Mouse (Mus musculus): ENCODE measurements around the gene Olfr283. TPM values are rescaled to one million over a fixed set of nuclear protein-coding genes. Genes with fewer than 3 reads are reported as not detected.

The Olfr283 gene
- total RNA-seq, 2 experiments from 2014 or later, result not detected

Other genes with a start within 250 kb of the Olfr283 start
- 10 to 100 TPM; 48.7 to 53.0 TPM for gene Asb8, start 215.3 kb downstream of the Olfr283 start, total RNA-seq (2021)
- gene Ccdc184, start 213.8 kb downstream of the Olfr283 start, total RNA-seq (2021), result 10 to 100 TPM; 10.9 to 12.4 TPM
- not detected for gene Olfr288, start 185.4 kb downstream of the Olfr283 start, total RNA-seq (2021)
- gene Gm44579, start 160.0 kb downstream of the Olfr283 start, total RNA-seq (2021), result under 1 TPM in 1 of 2 experiments, not detected in 1; 0.15 TPM
- gene Olfr287, start 159.9 kb downstream of the Olfr283 start, total RNA-seq (2021), result 1 to 10 TPM; 3.6 to 5.3 TPM
- gene Olfr286, start 146.5 kb downstream of the Olfr283 start, total RNA-seq (2021), result not detected
- gene H1fnt, start 123.7 kb downstream of the Olfr283 start, total RNA-seq (2021), result not detected
- 1 to 10 TPM; 5.9 to 6.8 TPM for gene Zfp641, start 84.8 kb downstream of the Olfr283 start, total RNA-seq (2021)
- gene Olfr285, start 63.6 kb downstream of the Olfr283 start, total RNA-seq (2021), result not detected
- gene Olfr284, start 40.0 kb downstream of the Olfr283 start, total RNA-seq (2021), result not detected
- not detected for gene Olfr282, start 50.3 kb upstream of the Olfr283 start, total RNA-seq (2021)
- gene Olfr281, start 71.6 kb upstream of the Olfr283 start, total RNA-seq (2021), result not detected
- not detected for gene OR5BS1P, start 89.0 kb upstream of the Olfr283 start, total RNA-seq (2021)
- gene Lalba, start 101.8 kb upstream of the Olfr283 start, total RNA-seq (2021), result not detected
- gene Olfr279, start 111.5 kb upstream of the Olfr283 start, total RNA-seq (2021), result under 1 TPM; 0.07 to 0.16 TPM
- 10 to 100 TPM; 59.5 to 59.7 TPM for gene Kansl2, start 153.3 kb upstream of the Olfr283 start, total RNA-seq (2021)
- gene Ccnt1, start 190.0 kb upstream of the Olfr283 start, total RNA-seq (2021), result 10 to 100 TPM; 40.1 to 45.0 TPM
- under 1 TPM in 1 of 2 experiments, not detected in 1; 0.73 TPM for gene 4930415O20Rik, start 190.1 kb upstream of the Olfr283 start, total RNA-seq (2021)
- gene Adcy6, start 229.1 kb upstream of the Olfr283 start, total RNA-seq (2021), result 10 to 100 TPM; 45.1 to 45.8 TPM
- gene Cacnb3, start 249.9 kb upstream of the Olfr283 start, total RNA-seq (2021), result 100 to 1,000 TPM; 189 to 209 TPM

Measured in layer of hippocampus, postnatal 25 days (tissue).